8 mouse cellular contexts compared by ENCODE assay signal in genomic region chr2:34906861-34907604, GRCm38 (mm10). TPM values are rescaled to one million over a fixed set of nuclear protein-coding genes. Genes with fewer than 3 reads are reported as not detected.
A peak's percentile ranks its signal among the peaks of the same experiment; 100 is the strongest.
DNase-seq lines count a peak whose midpoint lies in the region; ATAC-seq lines count a peak whose summit lies in the region.

No protein-coding gene starts in this region.

- DNase-seq in kidney, adult 18-20 months, result peak; percentile 33
- DNase-seq in ES-CJ7 (ENCODE audit: low read depth, low spot score), result peak; percentile 61
- peak; percentile 47 to 55 for DNase-seq in kidney, adult 8-10 months
- no peak for DNase-seq in retina, postnatal 1 day
- DNase-seq in layer of hippocampus, adult 18-20 months (ENCODE audit: low spot score in 2 of 2), result no peak

- no peak overlapping the region for H3K9ac ChIP-seq in kidney, embryonic 14.5 days (ENCODE audit: low read depth, low read length)

- H3K4me1 ChIP-seq in kidney, embryonic 14.5 days (ENCODE audit: control insufficient read depth, insufficient read depth, low read length), result peaks cover 4% of the 10 kb centered on the region
- H3K4me1 ChIP-seq in brown adipose tissue, adult 24 weeks (ENCODE audit: control insufficient read depth, insufficient read depth, insufficient read length, low read length), result peaks cover 3% of the 10 kb centered on the region

- H3K36me3 ChIP-seq in kidney, embryonic 14.5 days (ENCODE audit: control insufficient read depth, insufficient read depth, low read length), result peaks cover 27% of the 10 kb centered on the region; the same call in 1 of the 2 replicates

- H3K27ac ChIP-seq in kidney, embryonic 14.5 days (ENCODE audit: low read depth, low read length), result no peak overlapping the region
- H3K27ac ChIP-seq in brown adipose tissue, adult 24 weeks (replicated peaks; ENCODE audit: low read depth, low read length), result 0 out of 2 replicates have a peak overlapping the region, but pooled peaks have one; percentile 14

- no peak overlapping the region for H3K4me3 ChIP-seq in kidney, embryonic 14.5 days (ENCODE audit: low read length)
- no peak overlapping the region for H3K4me3 ChIP-seq in brown adipose tissue, adult 24 weeks (ENCODE audit: insufficient read depth, low read depth, low read length)

- WGBS in kidney, embryonic 14.5 days, result 42% methylated on average over 12 of the region's 12 CpGs

- H3K27me3 ChIP-seq in kidney, embryonic 14.5 days (ENCODE audit: control insufficient read depth, insufficient read depth, low read length), result no peaks in the 10 kb centered on the region

- no peaks in the 10 kb centered on the region for H3K9me3 ChIP-seq in kidney, embryonic 14.5 days (ENCODE audit: control insufficient read depth, low read length)

- H3K4me2 ChIP-seq in kidney, embryonic 14.5 days (replicated peaks; ENCODE audit: low read depth, low read length), result no peak overlapping the region

- no peak for ATAC-seq in kidney, embryonic 14.5 days (ENCODE audit: low FRiP score, low TSS enrichment)
- ATAC-seq in megakaryocyte progenitor cell, adult 5-6 weeks (replicated peaks; ENCODE audit: poor library complexity), result peak; percentile 36

RNA-seq across cellular contexts. Expression of gene Phf19, which starts 6.8 kb away (rescaled TPM):
- polyA plus RNA-seq in kidney, embryonic 14.5 days (2014; fragmentation: Nextera tagmentation; extraction: Ambion mirVana), result 29.9 and 35.1 TPM in 2 replicates
- polyA plus RNA-seq in brown adipose tissue, adult 24 weeks (2012; ENCODE audit: insufficient read depth, insufficient read length, missing spikeins), result 2.3 and 2.4 TPM in 2 replicates
- 6.9 and 8.8 TPM in 2 replicates for total RNA-seq in megakaryocyte progenitor cell, adult 5-6 weeks (2015)
- 6.5 and 10.0 TPM in 2 replicates for total RNA-seq in megakaryocyte progenitor cell, adult 5-6 weeks (2017)
- total RNA-seq in layer of hippocampus, adult 18-20 months (2021), result under 1 TPM; 0.87 to 0.99 TPM

RNA-seq across cellular contexts. Expression of gene Psmd5, which starts 32.3 kb away (rescaled TPM):
- 128 and 157 TPM in 2 replicates for polyA plus RNA-seq in kidney, embryonic 14.5 days (2014; fragmentation: Nextera tagmentation; extraction: Ambion mirVana)
- polyA plus RNA-seq in brown adipose tissue, adult 24 weeks (2012; ENCODE audit: insufficient read depth, insufficient read length, missing spikeins), result 33.2 and 33.9 TPM in 2 replicates
- total RNA-seq in megakaryocyte progenitor cell, adult 5-6 weeks (2015), result 81.7 and 88.9 TPM in 2 replicates
- 27.5 and 33.9 TPM in 2 replicates for total RNA-seq in megakaryocyte progenitor cell, adult 5-6 weeks (2017)
- total RNA-seq in layer of hippocampus, adult 18-20 months (2021), result 10 to 100 TPM; 39.4 to 41.4 TPM

RNA-seq across cellular contexts. Expression of gene Cutal, which starts 32.8 kb away (rescaled TPM):
- polyA plus RNA-seq in kidney, embryonic 14.5 days (2014; fragmentation: Nextera tagmentation; extraction: Ambion mirVana), result 5.8 TPM in 2 replicates
- polyA plus RNA-seq in brown adipose tissue, adult 24 weeks (2012; ENCODE audit: insufficient read depth, insufficient read length, missing spikeins), result not detected in 2 replicates
- not detected in 2 replicates for total RNA-seq in megakaryocyte progenitor cell, adult 5-6 weeks (2015)
- total RNA-seq in megakaryocyte progenitor cell, adult 5-6 weeks (2017), result not detected in 2 replicates
- 1 to 10 TPM in 1 of 2 experiments, under 1 TPM in 1; 0.48 to 1.2 TPM for total RNA-seq in layer of hippocampus, adult 18-20 months (2021)

RNA-seq across cellular contexts. Expression of gene Traf1, which starts 54.5 kb away (rescaled TPM):
- 15.9 and 18.1 TPM in 2 replicates for polyA plus RNA-seq in kidney, embryonic 14.5 days (2014; fragmentation: Nextera tagmentation; extraction: Ambion mirVana)
- polyA plus RNA-seq in brown adipose tissue, adult 24 weeks (2012; ENCODE audit: insufficient read depth, insufficient read length, missing spikeins), result not detected in 2 replicates
- 1.3 and 1.4 TPM in 2 replicates for total RNA-seq in megakaryocyte progenitor cell, adult 5-6 weeks (2015)
- total RNA-seq in megakaryocyte progenitor cell, adult 5-6 weeks (2017), result 0.61 TPM in 1 of 2 replicates, not detected in the other
- 1 to 10 TPM; 4.5 to 6.2 TPM for total RNA-seq in layer of hippocampus, adult 18-20 months (2021)

Comparison
In these comparisons a context has a peak if more than half of its experiments do, and no peak if none do; other contexts are left out.
1. DNase-seq: peak in kidney, adult 18-20 months (single experiment), ES-CJ7 (single experiment) and kidney, adult 8-10 months (2 of 2); none in retina, postnatal 1 day (single experiment) and layer of hippocampus, adult 18-20 months (0 of 2).